Mouse (Mus musculus): ENCODE results near the gene Vmn1r205.

- TF ChIP-seq CTCF (IDR thresholded peaks at IDR 0.05; ENCODE audit: insufficient read depth, low read depth, low read length) (no peak), POLR2A (IDR thresholded peaks at IDR 0.05; ENCODE audit: insufficient read depth, low read depth, low read length) (no peak)
These were observed at the start of gene Vmn1r205 for GRCm38 (mm10) chr13:22592900-22593299.

Data from olfactory bulb, adult 2 months (tissue).